Mouse (Mus musculus): ENCODE measurements around the gene Mmrn2.

Mmrn2 gene

DNA sequence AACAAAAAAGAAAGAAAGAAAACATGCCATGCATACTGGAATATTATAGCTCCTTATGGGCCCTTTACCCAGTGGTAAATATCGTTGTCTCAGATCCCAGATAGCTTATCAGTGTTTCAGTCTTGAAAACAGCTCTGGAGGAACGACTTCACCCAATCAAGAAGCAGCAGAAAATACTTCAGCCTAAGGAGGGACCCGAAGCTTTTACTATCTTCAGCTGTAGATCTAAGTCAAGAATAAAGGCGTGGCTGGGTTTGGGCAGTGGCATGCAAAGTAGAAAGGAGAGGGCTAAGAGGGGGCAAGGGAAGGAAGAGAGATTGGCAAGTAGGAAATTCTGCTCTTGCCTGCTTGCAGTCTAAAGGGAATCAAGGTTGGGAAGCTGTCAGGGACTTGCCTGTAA lies 13.1 kb upstream of the Mmrn2 start:
- DNase-seq (ENCODE audit: low read depth, low spot score): peak; percentile 73

DNA sequence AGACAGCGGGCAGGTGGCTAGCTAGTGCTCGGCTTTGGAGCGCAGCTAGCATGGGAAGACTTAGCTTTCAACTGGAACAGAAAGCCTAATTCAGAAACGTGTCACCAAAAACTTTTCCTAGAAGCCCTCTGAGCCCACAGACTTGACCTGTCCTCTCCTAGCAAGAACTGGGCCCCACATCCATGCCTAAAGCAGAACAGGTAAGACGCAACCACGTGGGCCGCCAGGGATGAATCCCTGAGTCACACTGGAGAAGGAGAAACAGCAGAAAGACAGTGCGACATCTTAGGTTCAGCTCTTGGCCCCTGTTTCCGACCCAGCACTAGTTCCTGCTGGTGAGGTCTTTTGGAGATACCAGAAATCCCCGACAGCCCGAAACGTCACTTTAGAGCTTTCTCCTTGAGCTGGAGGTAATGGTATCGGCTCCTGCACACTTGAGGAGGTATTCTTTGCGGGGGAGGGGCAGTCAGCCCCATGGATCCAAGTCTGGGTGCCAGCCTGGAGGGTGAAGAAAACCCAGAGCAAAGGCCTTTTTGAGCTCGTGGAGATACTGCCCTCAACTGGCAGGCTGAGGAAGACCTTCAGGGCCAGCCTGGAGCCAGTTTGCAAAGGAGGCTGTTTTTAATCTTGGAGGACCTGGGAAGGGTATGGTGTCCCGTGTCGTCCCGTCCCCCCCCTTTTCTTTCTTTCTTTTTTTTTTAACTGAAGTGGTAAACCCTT lies 12.4 kb upstream of the Mmrn2 start:
- peak; percentile 91 for DNase-seq (ENCODE audit: low read depth, low spot score)

GRCm38 (mm10) chr14:34363490-34364253 lies 11.6 kb upstream of the Mmrn2 start:
- peak; percentile 94 for DNase-seq (ENCODE audit: low read depth, low spot score)

DNA sequence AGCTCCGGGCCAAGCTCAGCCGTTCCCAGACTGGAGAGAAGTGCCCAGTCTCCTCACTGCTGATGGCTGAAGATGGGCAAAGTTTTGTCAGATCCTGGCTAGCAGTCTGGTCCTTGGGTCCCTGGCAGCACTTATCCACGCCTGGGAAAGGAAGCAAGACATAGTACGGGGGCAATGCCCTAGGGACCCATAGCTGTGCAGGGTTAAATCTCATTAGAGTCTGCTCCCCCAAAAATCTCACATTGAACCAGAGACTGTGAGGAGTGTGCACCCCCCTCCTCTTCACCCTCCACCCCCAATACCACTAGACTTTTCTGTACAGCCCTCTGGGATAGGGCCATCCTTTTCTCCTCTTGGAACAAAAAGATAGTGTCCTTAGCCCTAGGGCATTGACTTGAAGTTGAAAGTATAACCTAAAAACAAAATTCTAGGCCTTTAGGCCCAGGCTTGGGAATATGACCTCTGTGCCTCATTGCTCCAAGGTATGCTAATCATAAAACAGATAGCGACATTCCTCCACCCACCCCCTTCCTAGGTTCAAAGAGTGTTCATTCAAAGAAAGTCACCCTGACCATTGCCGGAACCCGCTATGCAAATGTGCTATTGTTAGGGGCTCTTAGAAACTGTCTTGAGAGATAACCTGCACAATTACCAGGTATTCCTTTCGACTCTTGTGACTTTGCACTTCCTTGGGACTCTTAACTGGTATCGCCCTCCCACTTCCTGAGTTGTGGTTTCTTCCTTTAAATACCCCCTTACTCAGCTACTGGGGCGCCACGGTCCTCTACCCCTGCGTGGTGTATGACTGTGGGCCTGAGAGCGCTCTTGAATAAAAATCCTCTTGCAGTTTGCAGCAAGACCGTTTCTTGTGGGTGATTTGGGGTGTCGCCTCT lies 10.8 kb upstream of the Mmrn2 start:
- DNase-seq (ENCODE audit: low read depth, low spot score): peak; percentile 78

DNA sequence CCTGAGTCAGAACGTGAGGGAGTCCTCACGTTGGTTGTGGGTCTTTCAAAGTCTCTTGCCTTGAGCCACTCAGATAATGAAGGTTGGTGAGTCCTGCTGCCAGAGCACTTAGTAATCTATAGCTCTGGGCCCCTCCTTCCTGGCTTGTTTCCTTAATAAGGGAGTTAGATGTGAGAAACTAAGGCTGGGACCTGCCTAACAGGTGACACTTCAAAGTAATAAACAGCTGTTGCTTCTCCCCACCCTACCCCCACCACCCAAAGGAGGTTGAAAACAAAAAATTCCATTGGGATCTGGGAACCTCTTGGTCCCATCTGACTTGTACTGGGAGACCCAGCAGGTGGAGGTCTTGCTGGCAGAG lies 10.1 kb upstream of the Mmrn2 start:
- peak; percentile 75 for DNase-seq (ENCODE audit: low read depth, low spot score)

DNA sequence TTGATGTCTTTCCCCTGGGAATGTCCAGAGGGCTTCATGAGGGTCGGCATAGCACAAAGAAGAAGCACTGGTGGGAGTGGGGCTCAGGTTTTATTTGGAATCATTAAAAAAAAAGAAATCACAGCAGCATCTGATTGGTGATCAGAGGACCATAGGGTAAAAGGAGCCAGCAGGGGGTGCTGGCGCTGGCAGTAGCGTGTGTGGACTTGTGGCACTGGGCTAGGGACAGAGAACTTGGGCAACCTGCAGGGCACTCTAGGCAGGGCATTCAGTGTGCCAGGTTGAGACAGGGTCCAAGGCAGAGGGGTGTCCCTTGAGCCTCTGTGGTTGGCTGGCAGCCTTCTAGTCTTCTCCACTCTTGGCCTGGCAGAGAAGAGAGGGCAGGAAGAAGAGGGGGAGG lies 5.1 kb upstream of the Mmrn2 start:
- DNase-seq (ENCODE audit: low read depth, low spot score): no peak

- no peak for DNase-seq (ENCODE audit: low read depth, low spot score)
Observed at GRCm38 (mm10) chr14:34370921-34371320, 4.3 kb upstream of the Mmrn2 start.

DNA sequence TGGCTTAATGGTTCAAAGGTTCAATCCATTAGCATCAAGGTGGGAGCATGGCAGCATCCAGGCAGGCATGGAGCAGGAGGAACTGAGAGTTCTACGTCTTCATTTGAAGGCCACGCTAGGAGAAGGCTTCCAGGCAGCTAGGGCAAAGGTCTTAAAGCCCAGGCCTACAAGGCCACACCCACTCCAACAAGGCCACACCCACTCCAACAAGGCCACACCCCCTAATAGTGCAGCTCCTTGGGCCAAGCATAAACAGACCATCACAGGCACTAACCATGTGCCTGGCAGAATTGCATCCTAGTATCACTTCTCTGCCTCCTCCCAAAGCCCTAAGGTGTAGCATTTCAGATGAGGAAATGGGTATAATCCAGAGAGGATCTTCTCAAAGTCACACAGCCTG lies 3.5 kb upstream of the Mmrn2 start:
- peak; percentile 72 for DNase-seq (ENCODE audit: low read depth, low spot score)

DNA sequence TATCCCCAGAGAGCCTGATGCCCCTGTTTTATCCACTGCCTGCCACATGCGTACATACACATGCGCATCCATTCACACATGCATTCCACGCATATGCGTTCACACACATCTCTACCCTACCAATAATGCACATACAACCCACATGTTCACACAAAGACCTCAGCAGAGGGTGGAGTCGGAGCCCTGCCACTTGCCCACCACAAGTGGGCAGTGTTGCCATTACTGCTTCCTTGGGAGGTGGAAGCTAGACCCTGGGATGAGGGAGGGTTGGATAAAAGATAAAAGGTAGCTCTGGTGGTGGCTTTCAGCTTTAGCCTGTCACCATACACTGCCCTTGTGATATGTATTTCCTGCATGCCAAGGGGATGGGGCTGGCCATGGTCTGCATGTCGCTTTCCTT lies 2.6 kb upstream of the Mmrn2 start:
- DNase-seq (ENCODE audit: low read depth, low spot score): peak; percentile 85

DNA sequence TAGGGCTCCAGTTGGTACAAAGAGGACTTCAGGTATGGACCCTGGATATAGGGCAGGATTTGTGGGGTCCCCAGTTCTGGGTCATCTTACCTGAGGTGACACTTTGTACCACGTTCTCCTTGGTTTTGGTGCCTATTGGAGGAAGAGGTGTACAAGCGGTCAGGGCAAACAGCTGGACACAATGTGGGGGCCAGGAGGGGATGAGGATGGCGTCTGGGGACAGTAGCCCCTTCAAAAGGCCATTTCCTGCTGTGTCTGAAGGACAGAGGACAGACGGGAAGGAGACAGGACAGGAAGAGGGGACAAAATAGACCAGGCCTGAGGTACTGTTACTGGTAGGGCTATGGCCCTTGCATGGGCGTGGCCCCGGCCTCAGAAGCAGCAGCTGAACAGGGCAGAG lies 1.7 kb upstream of the Mmrn2 start:
- no peak for DNase-seq (ENCODE audit: low read depth, low spot score)

DNA sequence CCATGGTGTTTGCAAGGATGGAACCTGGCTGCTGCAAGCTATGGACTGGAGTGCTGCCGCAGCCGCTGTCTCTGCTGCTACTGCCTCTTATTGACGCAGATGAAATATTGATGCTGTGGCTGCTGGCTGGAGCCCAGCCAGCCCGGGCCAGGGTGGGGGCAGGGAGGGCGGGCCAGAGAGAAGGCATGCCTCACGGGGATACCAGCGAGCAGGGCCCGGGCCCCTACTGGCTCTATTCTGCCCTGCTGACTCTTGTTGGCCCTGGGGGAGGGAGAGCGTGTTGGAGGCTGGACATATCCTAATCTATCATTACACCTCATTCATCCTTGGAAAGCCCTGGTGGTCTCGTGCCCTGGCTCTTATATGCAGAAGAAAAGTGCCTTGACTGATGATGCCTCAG lies 688 bp upstream of the Mmrn2 start, which contains the start of gene Sncg:
Gene Sncg, minus strand, starts transcription at position 213 of the 400 bp plus-strand sequence.
- no peak for DNase-seq (ENCODE audit: low read depth, low spot score)

- no peak for DNase-seq (ENCODE audit: low read depth, low spot score)
Observed at GRCm38 (mm10) chr14:34375941-34376340, 676 bp downstream of the Mmrn2 start.

DNA sequence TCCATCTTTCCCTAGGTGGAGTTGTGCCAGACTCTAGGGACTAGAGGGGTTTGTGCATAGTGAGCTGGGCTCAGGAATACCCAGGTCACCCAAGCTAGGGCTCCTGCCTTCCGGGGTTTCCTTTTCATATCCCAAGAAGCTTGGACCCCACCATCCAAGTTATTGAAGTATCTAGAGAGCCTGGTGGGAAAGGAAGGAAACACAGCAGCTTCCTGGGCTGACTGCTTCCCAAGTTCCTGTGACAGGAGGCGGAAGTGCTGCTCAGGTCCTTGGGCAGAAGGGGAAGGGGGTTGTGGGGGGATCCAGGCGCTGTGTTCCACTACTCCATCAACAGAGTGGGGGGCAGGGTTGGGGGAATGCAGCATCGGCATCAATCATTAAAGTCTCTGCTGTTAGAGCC lies 1.9 kb downstream of the Mmrn2 start:
- no peak for DNase-seq (ENCODE audit: low read depth, low spot score)

- peak; percentile 96 for DNase-seq (ENCODE audit: low read depth, low spot score)
Observed at GRCm38 (mm10) chr14:34378560-34379331, 3.5 kb downstream of the Mmrn2 start.

DNA sequence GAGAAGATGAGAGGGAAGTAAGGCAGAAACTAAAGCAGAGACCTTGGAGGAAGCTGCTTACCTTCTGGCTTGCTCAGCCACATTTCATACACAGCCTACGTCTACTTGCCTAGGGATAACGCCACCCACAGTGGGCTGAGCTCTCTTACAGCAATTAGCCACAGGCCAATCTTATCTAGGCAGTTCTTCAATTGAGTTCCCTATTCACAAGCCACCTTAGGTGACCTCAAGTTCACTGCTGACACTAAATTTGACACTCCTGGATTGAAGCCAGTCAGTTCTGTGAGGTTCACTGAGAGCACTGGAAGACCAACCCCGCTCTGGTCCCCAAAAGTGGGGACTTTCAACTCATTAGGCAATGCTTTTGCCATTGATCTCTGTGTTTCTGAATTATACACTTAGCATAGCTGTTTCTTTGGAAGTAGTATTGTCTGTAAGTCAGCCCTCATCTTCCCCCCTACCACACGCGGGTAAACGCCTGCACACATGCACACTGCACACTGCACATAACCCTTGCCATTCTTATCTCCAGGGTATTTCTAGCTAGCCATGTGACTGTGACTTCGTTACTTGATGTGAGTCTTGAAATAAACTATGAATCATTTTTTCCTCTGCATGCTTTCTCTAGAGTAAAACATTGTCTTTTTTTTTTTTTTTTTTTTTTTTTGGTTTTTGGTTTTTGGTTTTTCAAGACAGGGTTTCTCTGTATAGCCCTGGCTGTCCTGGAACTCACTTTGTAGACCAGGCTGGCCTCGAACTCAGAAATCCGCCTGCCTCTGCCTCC lies 7.8 kb downstream of the Mmrn2 start:
- no peak for DNase-seq (ENCODE audit: low read depth, low spot score)

DNA sequence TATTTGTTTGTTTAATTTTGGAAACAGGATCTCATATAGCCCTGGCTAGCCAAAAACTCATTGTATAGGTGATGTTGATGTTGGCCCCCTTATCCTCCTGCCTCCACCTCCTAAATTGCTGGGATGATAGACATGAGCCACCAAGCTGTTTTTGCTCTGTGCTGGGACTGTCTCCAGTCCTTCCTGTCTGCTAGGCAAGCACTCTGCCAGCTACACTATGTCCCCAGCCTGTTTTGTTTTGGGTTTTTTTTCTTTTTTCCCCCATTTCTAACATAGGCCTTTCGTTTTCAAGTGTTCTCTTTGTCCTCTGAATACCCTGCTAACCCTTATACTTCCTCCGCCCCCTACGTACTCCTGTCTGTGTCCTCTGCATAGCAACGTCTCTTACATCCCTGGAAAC lies 18.0 kb downstream of the Mmrn2 start:
- no peak for DNase-seq (ENCODE audit: low read depth, low spot score)

DNA sequence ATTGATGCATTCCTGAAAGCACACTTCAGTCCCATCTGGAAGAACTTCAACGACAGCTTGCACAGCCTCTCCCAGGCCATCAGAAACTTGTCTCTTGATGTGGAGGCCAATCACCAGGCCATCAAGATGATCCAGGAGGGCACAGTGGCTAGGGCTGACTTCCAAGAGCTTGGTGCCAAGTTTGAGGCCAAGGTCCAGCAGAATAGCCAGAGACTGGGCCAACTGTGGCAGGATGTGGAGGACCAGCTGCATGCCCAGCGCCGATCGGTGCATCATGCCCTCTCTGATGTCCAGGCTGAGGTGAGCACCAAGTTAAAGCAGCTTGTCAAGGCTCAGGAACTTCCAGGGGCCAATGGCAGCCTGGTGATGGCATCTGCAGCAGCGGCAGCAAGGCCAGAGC lies 22.6 kb downstream of the Mmrn2 start:
- no peak for DNase-seq (ENCODE audit: low read depth, low spot score)

DNA sequence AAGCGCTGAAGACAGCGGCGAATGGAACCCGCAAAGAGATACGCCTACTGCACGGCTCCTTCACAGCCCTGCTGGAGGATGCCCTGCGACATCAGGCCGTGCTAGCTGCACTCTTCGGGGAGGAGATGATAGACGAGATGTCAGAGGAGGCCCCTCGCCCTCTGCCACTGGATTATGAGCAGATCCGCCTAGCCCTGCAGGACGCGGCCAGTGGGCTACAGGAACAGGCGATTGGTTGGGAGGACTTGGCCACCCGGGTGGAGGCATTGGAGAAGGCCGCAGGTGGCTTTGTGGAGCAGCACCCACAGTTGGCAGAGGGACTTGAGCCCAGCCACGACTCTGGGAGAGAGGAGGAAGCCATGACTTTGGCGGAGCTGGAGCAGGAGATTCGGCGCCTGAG lies 23.6 kb downstream of the Mmrn2 start:
- DNase-seq (ENCODE audit: low read depth, low spot score): peak; percentile 12

- peak; percentile 18 for DNase-seq (ENCODE audit: low read depth, low spot score)
Observed at GRCm38 (mm10) chr14:34399301-34399700, 24.0 kb downstream of the Mmrn2 start.

- DNase-seq (ENCODE audit: low read depth, low spot score): peak; percentile 70
Observed at GRCm38 (mm10) chr14:34400021-34400420, 24.8 kb downstream of the Mmrn2 start.

GRCm38 (mm10) chr14:34401135-34401534 lies 25.9 kb downstream of the Mmrn2 start:
- peak; percentile 90 for DNase-seq (ENCODE audit: low read depth, low spot score)
